Mouse (Mus musculus) megakaryocyte progenitor cell, adult 5-6 weeks (primary cell): ENCODE results near the gene Slc26a11. TPM values are rescaled to one million over a fixed set of nuclear protein-coding genes. Genes with fewer than 3 reads are reported as not detected.
"Not testable (repeated sequence)": the region's sequence is repeated elsewhere in the genome, so short reads cannot be mapped to it uniquely, and the experiment has no call there.

Experiments
- ATAC-seq: replicated peaks from 2 replicates; pipeline ENCODE4 v1.8.0; 2016; ENCODE audit warnings: mild to moderate bottlenecking, moderate TSS enrichment, inconsistent platforms; ENCODE audit not compliant: poor library complexity
- total RNA-seq, 2 experiments: library from RNA; stranded (forward) in 1 of 2; stranded (reverse) in 1 of 2; fragments of 157-497, 149-512 nt in 1 of 2; fragments of 200-1000 nt in 1 of 2; gene quantifications; 2 replicates each; pipeline versions ENCODE4 v1.2.3 to v1.2.4; 2015 to 2017

The Slc26a11 gene
- total RNA-seq, 2 experiments from 2014 or later, result 0.72 TPM; not detected in 1

DNA sequence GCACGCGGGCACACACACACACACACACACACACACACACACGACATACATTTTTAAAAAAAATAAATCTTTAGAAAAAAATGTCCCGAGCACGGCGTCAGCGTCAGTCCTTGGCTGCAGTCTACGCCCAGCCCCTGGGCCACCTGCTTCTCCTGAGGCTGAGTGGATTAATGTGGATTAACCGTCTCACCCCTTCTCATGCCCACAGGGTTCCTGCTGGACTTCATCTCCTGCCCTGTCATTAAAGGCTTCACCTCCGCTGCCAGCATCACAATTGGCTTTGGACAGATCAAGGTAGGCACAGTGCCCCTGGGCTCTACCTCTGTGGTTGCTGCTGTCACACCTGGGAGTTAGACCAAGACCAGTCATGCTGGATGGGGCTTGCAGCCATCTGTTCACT is 3.7 kb downstream of the Slc26a11 start:
- no peak for ATAC-seq

GRCm38 (mm10) chr11:119362769-119363533 is 7.6 kb downstream of the Slc26a11 start:
- peak; percentile 18; the same call in 1 of the 2 replicates for ATAC-seq

GRCm38 (mm10) chr11:119363534-119364145 is 8.3 kb downstream of the Slc26a11 start:
- peak; percentile 100 for ATAC-seq

GRCm38 (mm10) chr11:119375425-119375824 is 20.1 kb downstream of the Slc26a11 start:
- peak; percentile 75 for ATAC-seq

GRCm38 (mm10) chr11:119377326-119377725 is 22.0 kb downstream of the Slc26a11 start:
- peak; percentile 42 for ATAC-seq

DNA sequence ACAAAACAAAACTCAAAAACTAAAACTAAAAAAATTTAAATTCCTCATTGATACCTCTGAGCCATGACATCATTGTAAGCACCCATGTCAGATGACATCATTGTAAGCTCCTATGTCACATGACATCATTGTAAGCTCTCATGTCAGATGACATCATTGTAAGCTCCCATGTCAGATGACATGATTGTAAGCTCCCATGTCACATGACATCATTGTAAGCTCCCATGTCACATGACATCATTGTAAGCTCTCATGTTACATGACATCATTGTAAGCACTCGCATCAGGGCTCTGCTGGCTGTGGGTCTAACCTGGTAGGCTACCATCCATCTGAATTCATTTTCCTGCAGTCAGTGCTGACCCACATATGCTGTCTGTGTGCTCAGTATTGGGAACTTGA is 23.2 kb downstream of the Slc26a11 start:
- no peak for ATAC-seq

GRCm38 (mm10) chr11:119381631-119382337 is 26.4 kb downstream of the Slc26a11 start:
- 0 out of 2 replicates have a peak, but pooled peaks have one; percentile 5 for ATAC-seq

- ATAC-seq, result peak; percentile 7; the same call in 1 of the 2 replicates
These were observed 27.0 kb downstream of the Slc26a11 start for GRCm38 (mm10) chr11:119382338-119382850.

DNA sequence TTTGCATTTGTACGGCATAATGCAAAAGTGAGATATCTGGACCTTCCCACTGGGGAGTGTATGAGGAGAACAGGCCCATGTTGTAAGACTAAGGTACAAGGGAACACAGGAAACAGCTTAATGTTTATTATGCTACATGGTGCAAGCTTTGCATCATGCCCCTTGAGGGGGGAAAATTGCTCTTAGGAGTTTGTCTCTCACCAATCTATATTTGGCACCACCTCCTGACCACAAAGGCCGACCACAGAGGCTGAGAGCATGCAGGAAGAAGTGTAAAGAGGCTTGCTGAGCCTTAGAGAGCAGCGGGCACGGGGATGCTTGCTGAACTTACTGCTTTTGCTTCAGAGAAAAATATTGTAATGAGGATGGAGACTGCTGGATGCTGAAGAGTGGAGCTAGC is 29.5 kb downstream of the Slc26a11 start:
- ATAC-seq, result peak; percentile 74

GRCm38 (mm10) chr11:119386306-119386705 is 30.9 kb downstream of the Slc26a11 start:
- no peak for ATAC-seq

DNA sequence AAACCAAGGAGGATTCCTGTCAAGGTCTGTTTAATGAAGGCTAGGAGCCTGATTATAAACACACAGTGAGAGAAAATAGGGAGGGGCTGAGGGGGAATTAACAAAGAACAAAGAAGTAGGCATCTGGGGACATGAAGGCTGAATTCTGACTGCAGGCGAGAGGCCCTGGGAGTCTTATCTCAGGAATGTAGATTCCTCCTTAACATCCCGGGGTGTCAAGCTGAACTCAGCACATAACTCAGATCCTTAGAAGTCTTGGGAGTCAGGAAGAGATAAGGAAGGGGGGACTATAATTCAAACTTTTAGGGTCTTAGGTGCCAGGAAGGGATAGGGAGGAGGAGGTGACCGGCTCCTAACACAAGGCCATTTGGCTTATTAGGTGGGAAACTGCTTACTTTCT is 31.9 kb downstream of the Slc26a11 start:
- ATAC-seq, result not testable (repeated sequence)

DNA sequence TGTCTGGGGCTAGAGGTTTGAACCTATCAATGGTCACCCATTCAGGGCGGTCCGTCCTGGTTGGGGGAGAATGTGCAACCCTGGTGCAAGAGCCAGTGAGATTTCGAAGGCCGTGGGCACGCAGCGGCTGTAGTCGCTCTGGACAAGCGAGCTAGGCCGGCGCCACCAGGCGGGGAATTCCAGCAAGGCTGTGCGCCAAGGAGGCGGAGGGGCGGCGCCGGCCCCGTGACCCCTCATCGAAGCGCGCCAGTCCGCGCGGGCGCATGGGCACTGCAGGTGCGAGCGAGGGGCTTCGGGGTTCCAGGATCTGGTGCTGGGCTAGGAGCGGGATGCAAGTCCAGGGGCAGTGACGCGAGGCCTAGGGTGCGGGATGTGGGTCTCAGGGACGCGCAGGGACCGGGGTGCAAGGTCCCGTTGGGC is 34.5 kb downstream of the Slc26a11 start:
- peak; percentile 15 for ATAC-seq

- ATAC-seq, result peak; percentile 18
These were observed 35.2 kb downstream of the Slc26a11 start for GRCm38 (mm10) chr11:119390271-119391231.

- peak; percentile 38 for ATAC-seq
These were observed 36.1 kb downstream of the Slc26a11 start for GRCm38 (mm10) chr11:119391386-119392000.

- ATAC-seq, result peak; percentile 43
These were observed 36.8 kb downstream of the Slc26a11 start for GRCm38 (mm10) chr11:119392001-119392614.

GRCm38 (mm10) chr11:119392800-119393482 is 37.6 kb downstream of the Slc26a11 start, which contains the start of gene Rnf213:
Gene Rnf213, plus strand, starts transcription at chr11:119393100.
- peak; percentile 33 for ATAC-seq

DNA sequence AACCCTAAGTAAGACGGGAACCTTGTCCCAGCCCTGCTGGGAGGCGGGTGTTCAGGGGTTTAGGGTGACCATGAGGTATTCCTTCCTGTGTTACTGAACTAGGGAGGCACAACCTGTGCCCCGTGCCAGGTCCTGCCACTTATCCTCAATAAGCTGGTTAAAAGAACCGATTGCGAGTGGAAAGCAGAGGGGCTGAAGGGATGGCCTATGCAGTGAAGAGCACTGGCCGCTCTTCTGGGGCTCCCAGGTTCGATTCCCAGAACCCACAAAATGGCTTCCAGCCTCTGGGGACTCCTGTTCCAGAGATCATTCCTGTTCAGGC is 38.1 kb downstream of the Slc26a11 start:
- no peak for ATAC-seq

DNA sequence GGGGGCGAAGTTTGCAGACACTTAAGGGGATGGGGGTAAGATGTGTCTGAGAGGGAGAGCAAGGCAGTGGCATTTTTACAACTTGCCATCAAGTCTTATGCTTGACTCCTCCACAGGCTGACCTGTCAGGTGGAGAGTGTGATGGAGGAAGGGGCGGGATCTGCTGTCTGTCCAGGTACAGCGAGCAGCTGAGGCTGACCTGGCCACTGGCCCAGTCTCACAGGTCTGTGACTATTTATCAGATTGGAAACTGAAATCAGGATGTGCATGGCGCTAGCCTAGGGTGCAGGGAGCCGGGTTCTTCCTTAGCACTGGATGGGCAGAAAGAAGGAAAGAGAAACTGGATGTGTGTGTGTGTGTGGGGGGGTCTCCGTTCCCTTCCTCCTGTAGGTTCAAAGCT is 38.9 kb downstream of the Slc26a11 start:
- ATAC-seq, result no peak

- ATAC-seq, result no peak
These were observed 40.0 kb downstream of the Slc26a11 start for GRCm38 (mm10) chr11:119395394-119395793.
